Mouse (Mus musculus) adrenal gland, postnatal 36 days (tissue): ENCODE results near the gene Depp1. TPM values are rescaled to one million over a fixed set of nuclear protein-coding genes. Genes with fewer than 3 reads are reported as not detected.

Experiments used
- DNase-seq, 2 experiments: peaks; one replicate each; pipeline ENCODE4 v3.0.0; 2021; ENCODE audit warnings: mixed read lengths in 1 of 2
- microRNA-seq: library from miRNA; unstranded; fragments of <30 nt; microRNA quantifications from one replicate; pipeline ENCODE4 v1.2.0, GENCODE M21; 2021
- total RNA-seq, 2 experiments: library from RNA; stranded (reverse); gene quantifications; 2 replicates each; pipeline ENCODE4 v1.2.3; 2021

The Depp1 gene
- total RNA-seq, 2 experiments from 2014 or later, result 7.0 to 20.2 TPM

DNA sequence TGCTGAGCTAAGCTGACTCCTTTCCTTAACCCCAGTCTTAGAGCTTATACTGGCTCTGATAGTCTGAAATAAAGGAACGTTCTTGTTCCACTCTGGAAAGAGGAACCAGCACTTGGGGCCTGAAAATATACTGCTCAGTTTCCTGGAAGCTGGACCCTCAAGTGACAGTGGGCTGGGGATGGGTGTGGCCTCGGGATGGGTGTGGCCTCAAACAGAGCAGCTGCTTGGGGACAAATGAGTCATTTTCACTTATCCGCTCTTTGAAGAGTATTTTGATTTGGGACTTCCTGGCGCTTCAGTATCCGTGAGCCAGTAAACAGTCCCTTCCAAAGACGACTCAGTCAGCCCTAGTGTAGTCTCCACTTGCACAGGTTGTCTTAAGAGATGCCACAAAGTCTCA lies 31.9 kb downstream of the Depp1 start:
- peak in 1 of 2 experiments; percentile 30 for DNase-seq

DNA sequence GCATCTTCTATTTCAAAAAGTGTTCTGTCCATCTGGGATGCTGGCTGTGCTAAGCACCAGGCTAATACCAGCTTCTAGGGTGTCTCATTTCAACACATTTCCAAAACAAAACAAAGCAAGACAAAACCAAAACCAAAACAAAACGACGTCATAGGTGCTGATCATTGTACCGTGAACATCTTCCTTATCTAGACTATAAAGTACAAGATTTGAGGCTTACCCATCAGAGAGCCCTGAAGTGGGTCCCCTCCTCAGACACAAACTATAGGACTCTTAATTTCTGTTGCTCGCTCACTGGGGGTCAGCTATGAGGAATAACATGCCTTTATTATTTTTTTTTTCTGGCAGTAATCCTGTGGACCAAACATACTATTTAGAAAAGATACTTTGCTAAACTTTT lies 43.2 kb downstream of the Depp1 start:
- DNase-seq, result no peak

DNA sequence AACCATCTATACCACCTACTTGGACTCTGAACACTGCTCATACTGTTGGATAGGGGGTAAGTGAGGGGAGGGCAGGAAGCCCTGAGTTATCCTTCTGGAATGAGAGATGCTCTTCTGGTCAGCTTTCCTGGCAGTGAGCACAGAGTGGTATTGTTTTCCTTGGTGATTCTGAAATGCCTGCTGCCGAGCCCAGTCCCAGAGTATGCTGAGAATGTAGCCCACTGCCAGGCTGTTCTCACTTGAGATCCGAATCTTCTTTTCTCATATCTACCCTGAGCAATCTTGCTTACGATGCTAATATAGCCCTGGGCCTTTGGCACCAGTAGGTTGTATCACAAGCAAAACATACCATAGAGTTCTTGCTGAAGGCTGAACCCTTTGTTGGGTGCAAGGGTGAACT lies 43.9 kb downstream of the Depp1 start:
- no peak for DNase-seq

DNA sequence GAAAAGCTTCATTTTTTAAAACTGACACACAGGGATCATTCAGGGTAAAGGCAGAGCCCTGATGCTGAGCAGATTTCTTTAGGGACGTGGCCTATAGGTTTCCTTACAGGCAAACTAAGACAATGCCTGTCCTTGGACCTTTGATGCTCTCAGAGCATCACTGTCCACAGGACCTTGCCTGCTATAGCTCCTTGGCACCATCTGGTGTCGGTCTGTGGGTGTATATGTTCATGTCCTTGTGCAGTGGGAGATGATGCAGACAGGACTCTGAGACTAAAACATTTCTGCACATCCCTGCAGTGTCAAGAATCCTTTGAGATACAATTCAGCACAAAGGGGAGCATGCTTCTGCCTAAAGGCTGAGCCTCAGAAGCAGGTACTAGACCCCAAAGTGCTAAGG lies 47.0 kb downstream of the Depp1 start:
- no peak for DNase-seq

DNA sequence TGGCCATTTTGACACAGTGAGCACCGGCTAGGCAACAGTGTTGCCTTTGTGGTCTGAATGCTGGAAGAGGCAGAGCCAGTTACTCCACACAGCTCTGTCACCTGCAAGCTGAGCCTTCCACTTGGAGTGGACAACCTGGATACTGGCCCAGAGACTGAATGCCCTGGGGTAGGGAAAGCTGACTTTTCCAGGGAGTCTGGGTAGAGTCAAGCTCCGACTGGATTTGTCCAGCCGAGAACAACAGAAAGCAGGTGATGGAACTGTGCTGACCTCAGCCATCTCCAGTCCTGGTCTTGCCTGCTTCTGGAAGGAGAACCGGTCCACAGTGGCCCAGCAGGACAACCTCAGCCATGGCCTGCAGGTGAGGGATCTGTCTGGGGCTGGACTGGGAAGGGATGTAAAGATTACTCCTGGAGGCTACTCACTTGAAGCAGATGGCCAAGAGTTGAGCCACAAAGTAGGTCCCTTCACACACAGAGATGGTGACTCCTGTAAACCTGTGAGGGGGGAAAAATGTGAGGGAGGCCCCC lies 47.6 kb downstream of the Depp1 start:
- DNase-seq, result no peak

DNA sequence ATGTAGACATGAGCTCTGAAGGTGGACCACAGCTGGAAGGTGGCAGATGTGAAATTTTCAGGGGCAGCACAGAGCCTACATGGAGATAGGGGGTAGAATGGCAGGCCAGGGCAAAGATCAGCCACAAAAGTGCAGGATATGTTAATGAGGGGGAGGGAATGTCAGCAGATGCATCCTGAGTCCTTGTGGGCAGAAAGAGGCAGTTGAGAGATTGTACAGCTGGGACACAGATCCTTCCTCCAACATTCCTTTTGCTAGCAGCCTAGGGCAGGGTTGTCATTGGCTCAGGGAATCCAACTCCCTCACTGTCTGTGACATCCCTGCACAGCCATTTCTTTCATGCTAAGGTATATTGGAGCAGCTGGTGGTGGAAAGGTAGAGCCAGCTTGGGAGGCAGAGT lies 50.4 kb downstream of the Depp1 start:
- DNase-seq, result no peak

Small RNA genes within 50 kb of the gene (microRNA-seq; reads per million reads assigned to microRNA genes)
- gene Mir7043, result not detected

Other genes starting within 250 kb of the Depp1 start
- gene Alox5, start 189.4 kb upstream of the Depp1 start, total RNA-seq, result 1 to 10 TPM; 1.4 to 1.8 TPM
- not detected for gene Olfr211, start 161.5 kb upstream of the Depp1 start, total RNA-seq
- gene Olfr212, start 144.1 kb upstream of the Depp1 start, total RNA-seq, result under 1 TPM in 1 of 2 experiments, not detected in 1; 0.13 TPM
- gene Olfr213, start 112.2 kb upstream of the Depp1 start, total RNA-seq, result not detected
- 1 to 10 TPM; 3.0 to 4.5 TPM for gene Gm5580, start 99.5 kb upstream of the Depp1 start, total RNA-seq
- gene Olfr214, start 96.4 kb upstream of the Depp1 start, total RNA-seq, result not detected
- not detected for gene Olfr215, start 66.4 kb upstream of the Depp1 start, total RNA-seq
- 10 to 100 TPM; 19.7 to 23.0 TPM for gene Zfp422, start 21.6 kb upstream of the Depp1 start, total RNA-seq
- 1 to 10 TPM; 2.8 to 4.7 TPM for gene Rassf4, start 23.3 kb downstream of the Depp1 start, total RNA-seq
- gene Tmem72, start 66.3 kb downstream of the Depp1 start, total RNA-seq, result under 1 TPM; 0.07 TPM